Mouse (Mus musculus): ENCODE measurements around the gene Zcchc7. TPM values are rescaled to one million over a fixed set of nuclear protein-coding genes. Genes with fewer than 3 reads are reported as not detected.
"Not testable (repeated sequence)": the region's sequence is repeated elsewhere in the genome, so short reads cannot be mapped to it uniquely, and the experiment has no call there.

Zcchc7 gene
- polyA plus RNA-seq, 1 experiment from 2014 or later = 37.1 TPM

GRCm38 (mm10) chr4:44713554-44714051 lies 42.1 kb upstream of the Zcchc7 start:
- 2% methylated on average over 19 of the region's 19 CpGs for WGBS

GRCm38 (mm10) chr4:44714111-44714621 lies 41.5 kb upstream of the Zcchc7 start:
- H3K27me3 ChIP-seq (replicated peaks) = peaks cover 72% of the 10 kb centered on the region
- 1% methylated on average over 27 of the region's 27 CpGs for WGBS
- H3K27ac ChIP-seq = peak overlapping the region; percentile 0; the same call in 1 of the 2 replicates
- 0 out of 2 replicates have a peak overlapping the region, but pooled peaks have one; percentile 6 for H3K9ac ChIP-seq
- ATAC-seq (replicated peaks) = peak; percentile 58
- H3K9me3 ChIP-seq = no peaks in the 10 kb centered on the region
- H3K4me1 ChIP-seq = peaks cover 7% of the 10 kb centered on the region; the same call in 1 of the 2 replicates
- H3K36me3 ChIP-seq (replicated peaks) = no peaks in the 10 kb centered on the region
- H3K4me2 ChIP-seq = peak overlapping the region; percentile 31
- peak overlapping the region; percentile 16; the same call in 1 of the 2 replicates for H3K4me3 ChIP-seq

More at GRCm38 (mm10) chr4:44713554-44714051, 42.1 kb upstream of the Zcchc7 start:
- H3K9ac ChIP-seq = 0 out of 2 replicates have a peak overlapping the region, but pooled peaks have one; percentile 6
- peak overlapping the region; percentile 31 for H3K4me2 ChIP-seq
- peaks cover 75% of the 10 kb centered on the region for H3K27me3 ChIP-seq (replicated peaks)
- ATAC-seq (replicated peaks) = no peak
- peaks cover 7% of the 10 kb centered on the region; the same call in 1 of the 2 replicates for H3K4me1 ChIP-seq
- H3K9me3 ChIP-seq = no peaks in the 10 kb centered on the region
- peak overlapping the region; percentile 16 for H3K4me3 ChIP-seq
- H3K27ac ChIP-seq = peak overlapping the region; percentile 0; the same call in 1 of the 2 replicates
- no peaks in the 10 kb centered on the region for H3K36me3 ChIP-seq (replicated peaks)

GRCm38 (mm10) chr4:44715621-44716160 lies 40.0 kb upstream of the Zcchc7 start:
- Histone ChIP-seq H3K4me3 (no peak overlapping the region), H3K27me3 (replicated peaks) (peaks cover 71% of the 10 kb centered on the region), H3K4me2 (no peak overlapping the region), H3K4me1 (peaks cover 5% of the 10 kb centered on the region; the same call in 1 of the 2 replicates), H3K36me3 (replicated peaks) (no peaks in the 10 kb centered on the region), H3K9me3 (no peaks in the 10 kb centered on the region), H3K27ac (no peak overlapping the region), H3K9ac (no peak overlapping the region)
- ATAC-seq (replicated peaks) = no peak
- 18% methylated on average over 3 of the region's 3 CpGs for WGBS

- peaks cover 65% of the 10 kb centered on the region for H3K27me3 ChIP-seq (replicated peaks)
- 3% methylated on average over 10 of the region's 10 CpGs for WGBS
- no peak overlapping the region for H3K4me2 ChIP-seq
- H3K4me1 ChIP-seq = peaks cover 3% of the 10 kb centered on the region; the same call in 1 of the 2 replicates
- no peak for ATAC-seq (replicated peaks)
- H3K36me3 ChIP-seq (replicated peaks) = no peaks in the 10 kb centered on the region
- H3K9ac ChIP-seq = no peak overlapping the region
- no peaks in the 10 kb centered on the region for H3K9me3 ChIP-seq
- no peak overlapping the region for H3K4me3 ChIP-seq
- H3K27ac ChIP-seq = no peak overlapping the region
Measured at GRCm38 (mm10) chr4:44716391-44716790, 39.3 kb upstream of the Zcchc7 start.

- Histone ChIP-seq H3K4me3 (no peak overlapping the region), H3K4me1 (peaks cover 3% of the 10 kb centered on the region; the same call in 1 of the 2 replicates), H3K9ac (no peak overlapping the region), H3K9me3 (no peaks in the 10 kb centered on the region), H3K4me2 (no peak overlapping the region), H3K27ac (no peak overlapping the region), H3K27me3 (replicated peaks) (peaks cover 63% of the 10 kb centered on the region), H3K36me3 (replicated peaks) (no peaks in the 10 kb centered on the region)
- WGBS = 79% methylated on average over 3 of the region's 3 CpGs
- ATAC-seq (replicated peaks) = no peak
Measured at GRCm38 (mm10) chr4:44717676-44718075, 38.0 kb upstream of the Zcchc7 start.

- no peaks in the 10 kb centered on the region for H3K4me1 ChIP-seq
- H3K27me3 ChIP-seq (replicated peaks) = peaks cover 56% of the 10 kb centered on the region
- no peak overlapping the region for H3K4me2 ChIP-seq
- H3K9me3 ChIP-seq = no peaks in the 10 kb centered on the region
- 89% methylated on average over 8 of the region's 8 CpGs for WGBS
- ATAC-seq (replicated peaks) = no peak
- H3K4me3 ChIP-seq = no peak overlapping the region
- H3K27ac ChIP-seq = no peak overlapping the region
- H3K36me3 ChIP-seq (replicated peaks) = no peaks in the 10 kb centered on the region
- no peak overlapping the region for H3K9ac ChIP-seq
Measured at GRCm38 (mm10) chr4:44720046-44720445, 35.6 kb upstream of the Zcchc7 start.

GRCm38 (mm10) chr4:44721237-44721636 lies 34.4 kb upstream of the Zcchc7 start:
- 86% methylated on average over 4 of the region's 4 CpGs for WGBS

GRCm38 (mm10) chr4:44740471-44740870 lies 15.2 kb upstream of the Zcchc7 start:
- no peak overlapping the region for H3K4me3 ChIP-seq
- H3K36me3 ChIP-seq (replicated peaks) = no peaks in the 10 kb centered on the region
- H3K4me2 ChIP-seq = no peak overlapping the region
- H3K27ac ChIP-seq = no peak overlapping the region
- peaks cover 14% of the 10 kb centered on the region for H3K27me3 ChIP-seq (replicated peaks)
- no peak for ATAC-seq (replicated peaks)
- WGBS = 77% methylated on average over 1 of the region's 1 CpGs
- H3K9me3 ChIP-seq = no peaks in the 10 kb centered on the region
- no peak overlapping the region for H3K9ac ChIP-seq
- H3K4me1 ChIP-seq = no peaks in the 10 kb centered on the region

More at GRCm38 (mm10) chr4:44721237-44721636, 34.4 kb upstream of the Zcchc7 start:
- ATAC-seq (replicated peaks) = no peak
- Histone ChIP-seq H3K27me3 (replicated peaks) (peaks cover 55% of the 10 kb centered on the region), H3K4me2 (no peak overlapping the region), H3K27ac (no peak overlapping the region), H3K9ac (no peak overlapping the region), H3K9me3 (no peaks in the 10 kb centered on the region), H3K4me1 (no peaks in the 10 kb centered on the region), H3K36me3 (replicated peaks) (no peaks in the 10 kb centered on the region), H3K4me3 (no peak overlapping the region)

- ATAC-seq (replicated peaks) = peak; percentile 98
- WGBS = under 1% methylated on average over 60 of the region's 60 CpGs
- H3K27ac ChIP-seq = peak overlapping the region; percentile 92
Measured at GRCm38 (mm10) chr4:44756134-44756951, 666 bp downstream of the Zcchc7 start.

GRCm38 (mm10) chr4:44757131-44757530 lies 1.5 kb downstream of the Zcchc7 start:
- Histone ChIP-seq H3K4me3 (peak overlapping the region; percentile 88), H3K9ac (peak overlapping the region; percentile 90), H3K4me2 (peak overlapping the region; percentile 77), H3K27ac (peak overlapping the region; percentile 92)
- H3K9me3 ChIP-seq; H3K27me3 ChIP-seq (replicated peaks); H3K4me1 ChIP-seq; ATAC-seq (replicated peaks); H3K36me3 ChIP-seq (replicated peaks): not testable (repeated sequence)
- 6% methylated on average over 10 of the region's 10 CpGs for WGBS

More at GRCm38 (mm10) chr4:44756134-44756951, 666 bp downstream of the Zcchc7 start:
- Histone ChIP-seq H3K36me3 (replicated peaks) (no peaks in the 10 kb centered on the region), H3K4me2 (peak overlapping the region; percentile 77), H3K4me3 (peak overlapping the region; percentile 88), H3K4me1 (peaks cover 10% of the 10 kb centered on the region), H3K9ac (peak overlapping the region; percentile 90), H3K27me3 (replicated peaks) (0 out of 2 replicates have a peak, but pooled peaks cover 4% of the 10 kb centered on the region), H3K9me3 (no peaks in the 10 kb centered on the region)

GRCm38 (mm10) chr4:44774890-44775289 lies 19.2 kb downstream of the Zcchc7 start:
- no peak for ATAC-seq (replicated peaks)
- no peak overlapping the region for H3K4me3 ChIP-seq
- no peaks in the 10 kb centered on the region for H3K36me3 ChIP-seq (replicated peaks)
- H3K4me1 ChIP-seq = no peaks in the 10 kb centered on the region
- 0 out of 2 replicates have a peak, but pooled peaks cover 2% of the 10 kb centered on the region for H3K27me3 ChIP-seq (replicated peaks)
- no peak overlapping the region for H3K27ac ChIP-seq
- H3K4me2 ChIP-seq = no peak overlapping the region
- no peaks in the 10 kb centered on the region for H3K9me3 ChIP-seq
- no peak overlapping the region for H3K9ac ChIP-seq
- WGBS = 51% methylated on average over 3 of the region's 3 CpGs

GRCm38 (mm10) chr4:44776651-44777050 lies 21.0 kb downstream of the Zcchc7 start:
- no peaks in the 10 kb centered on the region for H3K4me1 ChIP-seq
- H3K27ac ChIP-seq = no peak overlapping the region
- WGBS = 50% methylated on average over 2 of the region's 2 CpGs
- no peak overlapping the region for H3K9ac ChIP-seq
- H3K9me3 ChIP-seq = no peaks in the 10 kb centered on the region
- no peak overlapping the region for H3K4me3 ChIP-seq
- H3K27me3 ChIP-seq (replicated peaks) = 0 out of 2 replicates have a peak, but pooled peaks cover 2% of the 10 kb centered on the region
- H3K4me2 ChIP-seq = no peak overlapping the region
- no peaks in the 10 kb centered on the region for H3K36me3 ChIP-seq (replicated peaks)
- ATAC-seq (replicated peaks) = no peak

Data from midbrain, embryonic 15.5 days (tissue).